Comparison of ENCODE assay signal across 19 mouse cellular contexts in genomic region chr2:93309724-93310413, GRCm38 (mm10). TPM values are rescaled to one million over a fixed set of nuclear protein-coding genes. Genes with fewer than 3 reads are reported as not detected.
DNase-seq lines count a peak whose midpoint lies in the region; ATAC-seq and TF ChIP-seq lines count a peak whose summit lies in the region.
"Had no signal": no experiment of that assay in that cellular context is flagged by ENCODE, and none has a peak within 500 bp of the region (broad histone marks: within the 10 kb centered on the region; RNA-seq: fewer than 3 reads in every experiment).

No protein-coding gene starts in this region.

- H3K27me3 ChIP-seq in kidney, adult 2 months (replicated peaks; ENCODE audit: control insufficient read depth, insufficient read depth, low read length): no peaks in the 10 kb centered on the region
- H3K27me3 ChIP-seq in kidney, embryonic 14.5 days (ENCODE audit: control insufficient read depth, insufficient read depth, low read length): no peaks in the 10 kb centered on the region
- H3K27me3 ChIP-seq in heart, embryonic 10.5 days (ENCODE audit: insufficient read depth, poor library complexity, severe bottlenecking): no peaks in the 10 kb centered on the region
- no peaks in the 10 kb centered on the region for H3K27me3 ChIP-seq in stomach, embryonic 15.5 days (replicated peaks)
- H3K27me3 ChIP-seq in forebrain, postnatal 0 days (ENCODE audit: insufficient read depth, low read length): no peaks in the 10 kb centered on the region
- H3K27me3 ChIP-seq in forebrain, embryonic 10.5 days (ENCODE audit: poor library complexity, severe bottlenecking): no peaks in the 10 kb centered on the region
- H3K27me3 ChIP-seq: embryonic facial prominence, embryonic 12.5 days; liver, embryonic 15.5 days had no signal

- WGBS in kidney, adult 2 months: 82% methylated on average over 14 of the region's 14 CpGs
- WGBS in kidney, embryonic 14.5 days: 82% methylated on average over 14 of the region's 14 CpGs
- WGBS in heart, embryonic 10.5 days: 28% methylated on average over 14 of the region's 14 CpGs
- WGBS in stomach, embryonic 15.5 days: 45% methylated on average over 14 of the region's 14 CpGs
- WGBS in forebrain, postnatal 0 days: 90% methylated on average over 14 of the region's 14 CpGs
- WGBS in forebrain, embryonic 10.5 days: 93% methylated on average over 14 of the region's 14 CpGs

- no peak overlapping the region for H3K4me3 ChIP-seq in kidney, adult 2 months (ENCODE audit: insufficient read depth, low read depth, low read length)
- no peak overlapping the region for H3K4me3 ChIP-seq in kidney, embryonic 14.5 days (ENCODE audit: low read length)
- 0 out of 2 replicates have a peak overlapping the region, but pooled peaks have one; percentile 16 for H3K4me3 ChIP-seq in heart, embryonic 10.5 days
- no peak overlapping the region for H3K4me3 ChIP-seq in stomach, embryonic 15.5 days (replicated peaks)
- no peak overlapping the region for H3K4me3 ChIP-seq in forebrain, postnatal 0 days (ENCODE audit: low read depth, low read length)
- no peak overlapping the region for H3K4me3 ChIP-seq in forebrain, embryonic 10.5 days
- H3K4me3 ChIP-seq: embryonic facial prominence, embryonic 12.5 days; layer of hippocampus, adult 2 months; liver, embryonic 15.5 days; myocyte had no signal

- no peak for ATAC-seq in kidney, embryonic 14.5 days (ENCODE audit: low FRiP score, low TSS enrichment)
- ATAC-seq in stomach, embryonic 15.5 days (ENCODE audit: insufficient read depth, low FRiP score, low read depth): peak; percentile 78
- ATAC-seq in forebrain, postnatal 0 days: no peak
- ATAC-seq: inflammation-experienced regulatory T-cells, adult 6 months had no signal

- no peaks in the 10 kb centered on the region for H3K9me3 ChIP-seq in kidney, embryonic 14.5 days (ENCODE audit: control insufficient read depth, low read length)
- H3K9me3 ChIP-seq in heart, embryonic 10.5 days: no peaks in the 10 kb centered on the region
- no peaks in the 10 kb centered on the region for H3K9me3 ChIP-seq in stomach, embryonic 15.5 days
- H3K9me3 ChIP-seq in forebrain, postnatal 0 days (ENCODE audit: low read length): no peaks in the 10 kb centered on the region
- no peaks in the 10 kb centered on the region for H3K9me3 ChIP-seq in forebrain, embryonic 10.5 days
- H3K9me3 ChIP-seq: embryonic facial prominence, embryonic 12.5 days; liver, embryonic 15.5 days had no signal

- no peaks in the 10 kb centered on the region for H3K36me3 ChIP-seq in kidney, adult 2 months (ENCODE audit: control insufficient read depth, insufficient read depth, low read length)
- peaks cover 16% of the 10 kb centered on the region for H3K36me3 ChIP-seq in kidney, embryonic 14.5 days (ENCODE audit: control insufficient read depth, insufficient read depth, low read length)
- peaks cover 12% of the 10 kb centered on the region; the same call in 1 of the 2 replicates for H3K36me3 ChIP-seq in heart, embryonic 10.5 days
- no peaks in the 10 kb centered on the region for H3K36me3 ChIP-seq in stomach, embryonic 15.5 days
- no peaks in the 10 kb centered on the region for H3K36me3 ChIP-seq in forebrain, postnatal 0 days (ENCODE audit: insufficient read depth)
- H3K36me3 ChIP-seq in forebrain, embryonic 10.5 days (replicated peaks): peaks cover 57% of the 10 kb centered on the region
- H3K36me3 ChIP-seq: embryonic facial prominence, embryonic 12.5 days; liver, embryonic 15.5 days had no signal

- no peak overlapping the region for H3K4me2 ChIP-seq in kidney, embryonic 14.5 days (replicated peaks; ENCODE audit: low read depth, low read length)
- no peak overlapping the region for H3K4me2 ChIP-seq in stomach, embryonic 15.5 days
- no peak overlapping the region for H3K4me2 ChIP-seq in forebrain, postnatal 0 days (ENCODE audit: low read depth)
- H3K4me2 ChIP-seq: embryonic facial prominence, embryonic 12.5 days; liver, embryonic 15.5 days; midbrain, embryonic 11.5 days had no signal

- peak; percentile 27 for DNase-seq in kidney, adult 2 months
- DNase-seq in heart, embryonic 10.5 days (ENCODE audit: low spot score): peak; percentile 93
- DNase-seq in heart, postnatal 10 days: peak; percentile 70 to 84
- no peak for DNase-seq in forebrain, postnatal 0 days
- no peak for DNase-seq in left cerebral cortex, postnatal 36 days (ENCODE audit: low spot score in 2 of 2)
- DNase-seq in forebrain, embryonic 10.5 days (ENCODE audit: extremely low spot score, low spot score): no peak
- DNase-seq: adrenal gland, adult 8-10 months; cerebellum, adult 18-20 months; kidney, postnatal 10 days; retina, postnatal 1 day; right cerebral cortex, postnatal 4 days had no signal

- H3K4me1 ChIP-seq in kidney, adult 2 months (ENCODE audit: control insufficient read depth, insufficient read depth, low read length): peaks cover 5% of the 10 kb centered on the region; the same call in 1 of the 2 replicates
- H3K4me1 ChIP-seq in kidney, embryonic 14.5 days (ENCODE audit: control insufficient read depth, insufficient read depth, low read length): peaks cover 14% of the 10 kb centered on the region
- H3K4me1 ChIP-seq in heart, embryonic 10.5 days: peaks cover 77% of the 10 kb centered on the region
- H3K4me1 ChIP-seq in stomach, embryonic 15.5 days: peaks cover 17% of the 10 kb centered on the region
- no peaks in the 10 kb centered on the region for H3K4me1 ChIP-seq in forebrain, postnatal 0 days (ENCODE audit: insufficient read depth)
- H3K4me1 ChIP-seq in forebrain, embryonic 10.5 days: peaks cover 43% of the 10 kb centered on the region
- H3K4me1 ChIP-seq: liver, embryonic 15.5 days had no signal

- intact Hi-C loops in heart, postnatal 10 days (cut with DNase I): no loop called here
- intact Hi-C loops in left cerebral cortex, postnatal 36 days (cut with DNase I): no loop called here

- no peak overlapping the region for H3K9ac ChIP-seq in kidney, embryonic 14.5 days (ENCODE audit: low read depth, low read length)
- no peak overlapping the region for H3K9ac ChIP-seq in stomach, embryonic 15.5 days
- H3K9ac ChIP-seq in forebrain, postnatal 0 days: no peak overlapping the region
- H3K9ac ChIP-seq: embryonic facial prominence, embryonic 12.5 days; liver, embryonic 15.5 days had no signal

- TF ChIP-seq CTCF in kidney, adult 2 months (conservative IDR thresholded peaks at IDR 0.05; ENCODE audit: insufficient read depth, insufficient read length, low read depth, low read length): no peak
- no peak for TF ChIP-seq CTCF in forebrain, postnatal 0 days (IDR thresholded peaks at IDR 0.05; ENCODE audit: low read depth)

- H3K27ac ChIP-seq in kidney, adult 2 months (ENCODE audit: insufficient read depth, low read depth, low read length): no peak overlapping the region
- H3K27ac ChIP-seq in kidney, embryonic 14.5 days (ENCODE audit: low read depth, low read length): no peak overlapping the region
- peak overlapping the region; percentile 90 for H3K27ac ChIP-seq in heart, embryonic 10.5 days
- 0 out of 2 replicates have a peak overlapping the region, but pooled peaks have one; percentile 11 for H3K27ac ChIP-seq in stomach, embryonic 15.5 days
- H3K27ac ChIP-seq in forebrain, postnatal 0 days (ENCODE audit: low read depth, low read length): no peak overlapping the region
- H3K27ac ChIP-seq in forebrain, embryonic 10.5 days: no peak overlapping the region
- H3K27ac ChIP-seq: embryonic facial prominence, embryonic 12.5 days; layer of hippocampus, adult 2 months; liver, embryonic 15.5 days had no signal

- no peak for TF ChIP-seq POLR2A in kidney, adult 2 months (IDR thresholded peaks at IDR 0.05; ENCODE audit: low read depth, low read length)

RNA-seq across cellular contexts. Expression of gene Tspan18, which starts 24.4 kb away (rescaled TPM):
- 18.9 and 20.9 TPM in 2 replicates for polyA plus RNA-seq in kidney, adult 2 months (2012; rRNA removed)
- polyA plus RNA-seq in kidney, embryonic 14.5 days (2014; fragmentation: Nextera tagmentation; extraction: Ambion mirVana): 40.8 and 49.2 TPM in 2 replicates
- polyA plus RNA-seq in heart, embryonic 10.5 days (2016; fragmentation: Nextera tagmentation; extraction: Ambion mirVana): 64.2 and 67.0 TPM in 2 replicates
- total RNA-seq in heart, postnatal 10 days (2021): 10 to 100 TPM; 54.1 to 63.4 TPM
- polyA plus RNA-seq in stomach, embryonic 15.5 days (2015; fragmentation: Nextera tagmentation; extraction: Ambion mirVana): 20.0 and 20.8 TPM in 2 replicates
- 14.8 and 23.1 TPM in 2 replicates for total RNA-seq in forebrain, postnatal 0 days (2014; rRNA removed)
- polyA plus RNA-seq in forebrain, postnatal 0 days (2015; fragmentation: Nextera tagmentation; extraction: Ambion mirVana): 14.4 and 18.1 TPM in 2 replicates
- 1 to 10 TPM; 2.1 TPM for total RNA-seq in left cerebral cortex, postnatal 36 days (2021)
- 30.1 and 31.4 TPM in 2 replicates for polyA plus RNA-seq in forebrain, embryonic 10.5 days (2016; fragmentation: Nextera tagmentation; extraction: Ambion mirVana)
- polyA plus RNA-seq: inflammation-experienced regulatory T-cells, adult 6 months had no signal

Comparison
In these comparisons a context has a peak if more than half of its experiments do, and no peak if none do; other contexts are left out.
1. DNase-seq: peak in kidney, adult 2 months (single experiment), heart, embryonic 10.5 days (single experiment) and heart, postnatal 10 days (2 of 2); none in forebrain, postnatal 0 days (single experiment), left cerebral cortex, postnatal 36 days (0 of 2) and forebrain, embryonic 10.5 days (single experiment).
2. H3K27ac ChIP-seq: peak in heart, embryonic 10.5 days (single experiment) and stomach, embryonic 15.5 days (single experiment); none in kidney, adult 2 months (single experiment), kidney, embryonic 14.5 days (single experiment), forebrain, postnatal 0 days (single experiment) and forebrain, embryonic 10.5 days (single experiment).